Mouse (Mus musculus): ENCODE results near the gene Prickle2. TPM values are rescaled to one million over a fixed set of nuclear protein-coding genes. Genes with fewer than 3 reads are reported as not detected.

Gene Prickle2
- polyA plus RNA-seq, 1 experiment = 1.1 TPM

GRCm38 (mm10) chr6:92467343-92467742, 238.6 kb downstream of the Prickle2 start:
- Histone ChIP-seq H3K27ac (ENCODE audit: insufficient read depth, low read length) (no peak overlapping the region), H3K36me3 (ENCODE audit: control insufficient read depth, insufficient read depth, low read length) (no peaks in the 10 kb centered on the region), H3K4me1 (ENCODE audit: control insufficient read depth, insufficient read depth, insufficient read length) (no peaks in the 10 kb centered on the region), H3K27me3 (ENCODE audit: control insufficient read depth, insufficient read depth, low read length) (no peaks in the 10 kb centered on the region), H3K4me3 (ENCODE audit: extremely low read depth, insufficient read depth, insufficient read length) (no peak overlapping the region)
- TF ChIP-seq POLR2A (IDR thresholded peaks at IDR 0.05; ENCODE audit: low read depth, low read length) (no peak), CTCF (IDR thresholded peaks at IDR 0.05; ENCODE audit: extremely low read depth, insufficient read depth, insufficient read length, insufficient replicate concordance) (no peak)
- DNase-seq (ENCODE audit: low read depth in 1 of 2, low spot score in 2 of 2) = no peak
- 87% methylated on average over 2 of the region's 2 CpGs for WGBS

GRCm38 (mm10) chr6:92465666-92466065, 240.3 kb downstream of the Prickle2 start:
- H3K36me3 ChIP-seq (ENCODE audit: control insufficient read depth, insufficient read depth, low read length) = no peaks in the 10 kb centered on the region
- no peak overlapping the region for H3K4me3 ChIP-seq (ENCODE audit: extremely low read depth, insufficient read depth, insufficient read length)
- DNase-seq (ENCODE audit: low read depth in 1 of 2, low spot score in 2 of 2) = no peak
- H3K27ac ChIP-seq (ENCODE audit: insufficient read depth, low read length) = no peak overlapping the region
- no peak for TF ChIP-seq POLR2A (IDR thresholded peaks at IDR 0.05; ENCODE audit: low read depth, low read length)
- no peak for TF ChIP-seq CTCF (IDR thresholded peaks at IDR 0.05; ENCODE audit: extremely low read depth, insufficient read depth, insufficient read length, insufficient replicate concordance)
- no peaks in the 10 kb centered on the region for H3K27me3 ChIP-seq (ENCODE audit: control insufficient read depth, insufficient read depth, low read length)
- no peaks in the 10 kb centered on the region for H3K4me1 ChIP-seq (ENCODE audit: control insufficient read depth, insufficient read depth, insufficient read length)
- WGBS = 85% methylated on average over 1 of the region's 1 CpGs

- Histone ChIP-seq H3K36me3 (ENCODE audit: control insufficient read depth, insufficient read depth, low read length) (no peaks in the 10 kb centered on the region), H3K27ac (ENCODE audit: insufficient read depth, low read length) (no peak overlapping the region; the same call in 1 of the 2 replicates), H3K4me1 (ENCODE audit: control insufficient read depth, insufficient read depth, insufficient read length) (no peaks in the 10 kb centered on the region), H3K27me3 (ENCODE audit: control insufficient read depth, insufficient read depth, low read length) (no peaks in the 10 kb centered on the region), H3K4me3 (ENCODE audit: extremely low read depth, insufficient read depth, insufficient read length) (no peak overlapping the region)
- no peak for TF ChIP-seq POLR2A (IDR thresholded peaks at IDR 0.05; ENCODE audit: low read depth, low read length)
- no peak for TF ChIP-seq CTCF (IDR thresholded peaks at IDR 0.05; ENCODE audit: extremely low read depth, insufficient read depth, insufficient read length, insufficient replicate concordance)
- no peak for DNase-seq (ENCODE audit: low read depth in 1 of 2, low spot score in 2 of 2)
- 79% methylated on average over 7 of the region's 7 CpGs for WGBS
Measured at GRCm38 (mm10) chr6:92464781-92465337, 241.1 kb downstream of the Prickle2 start.

- H3K36me3 ChIP-seq (ENCODE audit: control insufficient read depth, insufficient read depth, low read length) = no peaks in the 10 kb centered on the region
- no peak overlapping the region for H3K4me3 ChIP-seq (ENCODE audit: extremely low read depth, insufficient read depth, insufficient read length)
- no peaks in the 10 kb centered on the region for H3K4me1 ChIP-seq (ENCODE audit: control insufficient read depth, insufficient read depth, insufficient read length)
- TF ChIP-seq POLR2A (IDR thresholded peaks at IDR 0.05; ENCODE audit: low read depth, low read length) (no peak), CTCF (IDR thresholded peaks at IDR 0.05; ENCODE audit: extremely low read depth, insufficient read depth, insufficient read length, insufficient replicate concordance) (no peak)
- H3K27ac ChIP-seq (ENCODE audit: insufficient read depth, low read length) = no peak overlapping the region
- H3K27me3 ChIP-seq (ENCODE audit: control insufficient read depth, insufficient read depth, low read length) = no peaks in the 10 kb centered on the region
- DNase-seq (ENCODE audit: low read depth in 1 of 2, low spot score in 2 of 2) = no peak
- 61% methylated on average over 9 of the region's 9 CpGs for WGBS
Measured at GRCm38 (mm10) chr6:92463768-92464167, 242.2 kb downstream of the Prickle2 start.

GRCm38 (mm10) chr6:92460750-92461149, 245.2 kb downstream of the Prickle2 start:
- no peaks in the 10 kb centered on the region for H3K36me3 ChIP-seq (ENCODE audit: control insufficient read depth, insufficient read depth, low read length)
- H3K4me1 ChIP-seq (ENCODE audit: control insufficient read depth, insufficient read depth, insufficient read length) = no peaks in the 10 kb centered on the region
- TF ChIP-seq CTCF (IDR thresholded peaks at IDR 0.05; ENCODE audit: extremely low read depth, insufficient read depth, insufficient read length, insufficient replicate concordance) = no peak
- TF ChIP-seq POLR2A (IDR thresholded peaks at IDR 0.05; ENCODE audit: low read depth, low read length) = no peak
- no peaks in the 10 kb centered on the region for H3K27me3 ChIP-seq (ENCODE audit: control insufficient read depth, insufficient read depth, low read length)
- no peak overlapping the region for H3K27ac ChIP-seq (ENCODE audit: insufficient read depth, low read length)
- WGBS = 84% methylated on average over 2 of the region's 2 CpGs
- H3K4me3 ChIP-seq (ENCODE audit: extremely low read depth, insufficient read depth, insufficient read length) = no peak overlapping the region
- DNase-seq (ENCODE audit: low read depth in 1 of 2, low spot score in 2 of 2) = no peak

- DNase-seq (ENCODE audit: low read depth in 1 of 2, low spot score in 2 of 2) = no peak
- H3K27me3 ChIP-seq (ENCODE audit: control insufficient read depth, insufficient read depth, low read length) = no peaks in the 10 kb centered on the region
- TF ChIP-seq CTCF (IDR thresholded peaks at IDR 0.05; ENCODE audit: extremely low read depth, insufficient read depth, insufficient read length, insufficient replicate concordance) = no peak
- no peak for TF ChIP-seq POLR2A (IDR thresholded peaks at IDR 0.05; ENCODE audit: low read depth, low read length)
- H3K4me1 ChIP-seq (ENCODE audit: control insufficient read depth, insufficient read depth, insufficient read length) = no peaks in the 10 kb centered on the region
- no peak overlapping the region for H3K27ac ChIP-seq (ENCODE audit: insufficient read depth, low read length)
- H3K36me3 ChIP-seq (ENCODE audit: control insufficient read depth, insufficient read depth, low read length) = no peaks in the 10 kb centered on the region
- 78% methylated on average over 4 of the region's 4 CpGs for WGBS
- H3K4me3 ChIP-seq (ENCODE audit: extremely low read depth, insufficient read depth, insufficient read length) = no peak overlapping the region
Measured at GRCm38 (mm10) chr6:92458026-92458425, 247.9 kb downstream of the Prickle2 start.

- no peak for TF ChIP-seq POLR2A (IDR thresholded peaks at IDR 0.05; ENCODE audit: low read depth, low read length)
- TF ChIP-seq CTCF (IDR thresholded peaks at IDR 0.05; ENCODE audit: extremely low read depth, insufficient read depth, insufficient read length, insufficient replicate concordance) = no peak
- no peaks in the 10 kb centered on the region for H3K36me3 ChIP-seq (ENCODE audit: control insufficient read depth, insufficient read depth, low read length)
- DNase-seq (ENCODE audit: low read depth in 1 of 2, low spot score in 2 of 2) = no peak
- 81% methylated on average over 1 of the region's 1 CpGs for WGBS
- no peak overlapping the region for H3K4me3 ChIP-seq (ENCODE audit: extremely low read depth, insufficient read depth, insufficient read length)
- H3K27me3 ChIP-seq (ENCODE audit: control insufficient read depth, insufficient read depth, low read length) = no peaks in the 10 kb centered on the region
- H3K4me1 ChIP-seq (ENCODE audit: control insufficient read depth, insufficient read depth, insufficient read length) = no peaks in the 10 kb centered on the region
- H3K27ac ChIP-seq (ENCODE audit: insufficient read depth, low read length) = no peak overlapping the region
Measured at GRCm38 (mm10) chr6:92451421-92451820, 254.5 kb downstream of the Prickle2 start.

Measured in spleen, adult 2 months (tissue).